Mouse (Mus musculus) natural killer cell, adult 2 months (primary cell): Measurements from ENCODE around the gene Hdac10.
A peak's percentile ranks its signal among the peaks of the same experiment; 100 is the strongest.

Experiments
- DNase-seq, 2 experiments: peaks; one replicate each; pipeline ENCODE4 v3.0.0; 2022; ENCODE audit warnings: low spot score in 2 of 2

Hdac10 gene

GRCm38 (mm10) chr15:89128382-89129350 is at the start of gene Hdac10:
TSS of gene Hdac10 (minus strand) at chr15:89128700.
- peak; percentile 85 to 86 for DNase-seq

GRCm38 (mm10) chr15:89177576-89178259 is 49.2 kb upstream of the Hdac10 start:
- peak in 1 of 2 experiments; percentile 16 for DNase-seq

GRCm38 (mm10) chr15:89177121-89177520 is 48.6 kb upstream of the Hdac10 start:
- DNase-seq: no peak

GRCm38 (mm10) chr15:89175411-89176155 is 47.1 kb upstream of the Hdac10 start:
- no peak for DNase-seq

- no peak for DNase-seq
These were observed 46.4 kb upstream of the Hdac10 start for GRCm38 (mm10) chr15:89174889-89175339.

GRCm38 (mm10) chr15:89173906-89174214 is 45.4 kb upstream of the Hdac10 start:
- DNase-seq: no peak

- DNase-seq: no peak
These were observed 44.8 kb upstream of the Hdac10 start for GRCm38 (mm10) chr15:89173024-89173905.

GRCm38 (mm10) chr15:89172276-89172935 is 43.9 kb upstream of the Hdac10 start:
- DNase-seq: no peak

GRCm38 (mm10) chr15:89171526-89172051 is 43.1 kb upstream of the Hdac10 start:
- DNase-seq: no peak

GRCm38 (mm10) chr15:89170102-89170501 is 41.6 kb upstream of the Hdac10 start:
- no peak for DNase-seq

- no peak for DNase-seq
These were observed 40.9 kb upstream of the Hdac10 start for GRCm38 (mm10) chr15:89169431-89169830.

GRCm38 (mm10) chr15:89168922-89169321 is 40.4 kb upstream of the Hdac10 start:
- DNase-seq: no peak

GRCm38 (mm10) chr15:89165478-89165877 is 37.0 kb upstream of the Hdac10 start:
- no peak for DNase-seq

- DNase-seq: no peak
These were observed 32.9 kb upstream of the Hdac10 start for GRCm38 (mm10) chr15:89161397-89161796.

- DNase-seq: no peak
These were observed 30.0 kb upstream of the Hdac10 start for GRCm38 (mm10) chr15:89158516-89158915.

GRCm38 (mm10) chr15:89157954-89158353 is 29.5 kb upstream of the Hdac10 start:
- DNase-seq: peak; percentile 50 to 79

- DNase-seq: no peak
These were observed 23.8 kb upstream of the Hdac10 start for GRCm38 (mm10) chr15:89152312-89152711.

- peak in 1 of 2 experiments; percentile 32 for DNase-seq
These were observed 21.5 kb upstream of the Hdac10 start for GRCm38 (mm10) chr15:89150041-89150390.

- peak in 1 of 2 experiments; percentile 37 for DNase-seq
These were observed 21.0 kb upstream of the Hdac10 start, which contains the start of gene Mapk11 for GRCm38 (mm10) chr15:89149271-89150040. TSS of gene Mapk11 (minus strand) at chr15:89149628.
